Comparison of ENCODE assay signal across 17 mouse cellular contexts in genomic region chr3:146286118-146286517, GRCm38 (mm10).
"Had no signal": no experiment of that assay in that cellular context is flagged by ENCODE, and none has a peak within 500 bp of the region (broad histone marks: within the 10 kb centered on the region; RNA-seq: fewer than 3 reads in every experiment).

No protein-coding gene starts in this region.

- DNase-seq: kidney, adult 8-10 months; kidney, postnatal 25 days; layer of hippocampus, adult 9-11 months; layer of hippocampus, postnatal 36 days; lung, embryonic 14.5 days; lung, postnatal 10 days; lung, postnatal 4 days; midbrain, embryonic 14.5 days; retina, postnatal 1 day; right cerebral cortex, postnatal 4 days; thymus, postnatal 4 days had no signal

- H3K27ac ChIP-seq: limb, embryonic 15.5 days; liver, embryonic 12.5 days; midbrain, embryonic 10.5 days; neural tube, embryonic 12.5 days; stomach, embryonic 15.5 days had no signal

- ATAC-seq: liver, embryonic 12.5 days had no signal

- H3K4me3 ChIP-seq: limb, embryonic 15.5 days; liver, embryonic 12.5 days; midbrain, embryonic 10.5 days; myocyte; neural tube, embryonic 12.5 days; stomach, embryonic 15.5 days had no signal

- H3K9me3 ChIP-seq: limb, embryonic 15.5 days; liver, embryonic 12.5 days; midbrain, embryonic 10.5 days; neural tube, embryonic 12.5 days; stomach, embryonic 15.5 days had no signal

- H3K4me1 ChIP-seq: limb, embryonic 15.5 days; liver, embryonic 12.5 days; neural tube, embryonic 12.5 days; stomach, embryonic 15.5 days had no signal

- H3K4me2 ChIP-seq: limb, embryonic 15.5 days; liver, embryonic 12.5 days; lung, embryonic 14.5 days; neural tube, embryonic 12.5 days; stomach, embryonic 15.5 days had no signal

- H3K36me3 ChIP-seq: limb, embryonic 15.5 days; liver, embryonic 12.5 days; midbrain, embryonic 10.5 days; neural tube, embryonic 12.5 days; stomach, embryonic 15.5 days had no signal

- H3K9ac ChIP-seq: limb, embryonic 15.5 days; liver, embryonic 12.5 days; lung, embryonic 14.5 days; neural tube, embryonic 12.5 days; stomach, embryonic 15.5 days had no signal

- H3K27me3 ChIP-seq: limb, embryonic 15.5 days; liver, embryonic 12.5 days; neural tube, embryonic 12.5 days; stomach, embryonic 15.5 days had no signal
